Mouse (Mus musculus): Measurements from ENCODE around the gene Fstl3.

Gene Fstl3

GRCm38 (mm10) chr10:79808728-79809127, 31.7 kb downstream of the Fstl3 start:
- DNase-seq (ENCODE audit: low spot score in 2 of 2), result no peak

GRCm38 (mm10) chr10:79811736-79812637, 34.9 kb downstream of the Fstl3 start:
- DNase-seq (ENCODE audit: low spot score in 2 of 2), result peak; percentile 83 to 96

- DNase-seq (ENCODE audit: low spot score in 2 of 2), result no peak
Measured at GRCm38 (mm10) chr10:79814271-79814842, 37.3 kb downstream of the Fstl3 start.

- DNase-seq (ENCODE audit: low spot score in 2 of 2), result no peak
Measured at GRCm38 (mm10) chr10:79815671-79816494, 38.8 kb downstream of the Fstl3 start.

- DNase-seq (ENCODE audit: low spot score in 2 of 2), result no peak
Measured at GRCm38 (mm10) chr10:79817111-79817510, 40.0 kb downstream of the Fstl3 start.

GRCm38 (mm10) chr10:79818225-79818624, 41.2 kb downstream of the Fstl3 start:
- DNase-seq (ENCODE audit: low spot score in 2 of 2), result no peak

- DNase-seq (ENCODE audit: low spot score in 2 of 2), result no peak
Measured at GRCm38 (mm10) chr10:79819606-79820005, 42.5 kb downstream of the Fstl3 start.

- peak in 1 of 2 experiments; percentile 60 for DNase-seq (ENCODE audit: low spot score in 2 of 2)
Measured at GRCm38 (mm10) chr10:79820277-79820676, 43.2 kb downstream of the Fstl3 start.

GRCm38 (mm10) chr10:79820782-79821181, 43.7 kb downstream of the Fstl3 start, which contains the start of gene Misp:
Gene Misp (plus strand): TSS chr10:79820989.
- DNase-seq (ENCODE audit: low spot score in 2 of 2), result peak in 1 of 2 experiments; percentile 60

- no peak for DNase-seq (ENCODE audit: low spot score in 2 of 2)
Measured at GRCm38 (mm10) chr10:79821731-79822130, 44.7 kb downstream of the Fstl3 start.

- DNase-seq (ENCODE audit: low spot score in 2 of 2), result no peak
Measured at GRCm38 (mm10) chr10:79822372-79822771, 45.3 kb downstream of the Fstl3 start.

GRCm38 (mm10) chr10:79823011-79823410, 45.9 kb downstream of the Fstl3 start:
- DNase-seq (ENCODE audit: low spot score in 2 of 2), result no peak

- DNase-seq (ENCODE audit: low spot score in 2 of 2), result no peak
Measured at GRCm38 (mm10) chr10:79824413-79824812, 47.3 kb downstream of the Fstl3 start.

GRCm38 (mm10) chr10:79831583-79831982, 54.5 kb downstream of the Fstl3 start:
- DNase-seq (ENCODE audit: low spot score in 2 of 2), result no peak
